Mouse (Mus musculus): ENCODE measurements around the gene H2-Oa. TPM values are rescaled to one million over a fixed set of nuclear protein-coding genes. Genes with fewer than 3 reads are reported as not detected.

H2-Oa gene
- polyA plus RNA-seq, 1 experiment from 2014 or later, result 0.43 TPM

DNA sequence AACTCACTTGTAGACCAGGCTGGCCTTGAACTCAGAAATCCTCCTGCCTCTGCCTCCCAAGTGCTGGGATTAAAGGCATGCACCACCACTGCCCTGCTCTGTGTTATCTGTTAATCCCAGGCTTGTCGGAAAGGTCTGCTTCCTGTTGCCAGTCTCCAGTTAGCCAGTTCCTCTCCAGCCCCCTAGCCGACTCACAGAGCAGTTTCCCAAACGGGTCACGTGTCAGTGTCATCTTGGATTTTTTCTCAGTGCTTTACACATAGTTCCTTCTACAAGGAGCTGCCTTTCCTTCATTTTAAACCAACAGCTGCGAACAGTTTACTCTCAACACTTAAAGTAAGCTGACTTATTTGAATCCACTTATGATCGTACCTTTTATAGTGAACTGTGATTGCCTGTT, 32.5 kb downstream of the H2-Oa start:
- WGBS, result 76% methylated on average over 6 of the region's 6 CpGs
- Histone ChIP-seq H3K9ac (no peak overlapping the region), H3K4me1 (peaks cover 28% of the 10 kb centered on the region), H3K27me3 (no peaks in the 10 kb centered on the region), H3K36me3 (0 out of 2 replicates have a peak, but pooled peaks cover 2% of the 10 kb centered on the region), H3K4me3 (0 out of 2 replicates have a peak overlapping the region, but pooled peaks have one; percentile 2), H3K27ac (no peak overlapping the region), H3K4me2 (replicated peaks) (peak overlapping the region; percentile 18), H3K9me3 (no peaks in the 10 kb centered on the region)
- no peak for ATAC-seq (ENCODE audit: insufficient number of reproducible peaks, insufficient read depth, low FRiP score, low TSS enrichment)

DNA sequence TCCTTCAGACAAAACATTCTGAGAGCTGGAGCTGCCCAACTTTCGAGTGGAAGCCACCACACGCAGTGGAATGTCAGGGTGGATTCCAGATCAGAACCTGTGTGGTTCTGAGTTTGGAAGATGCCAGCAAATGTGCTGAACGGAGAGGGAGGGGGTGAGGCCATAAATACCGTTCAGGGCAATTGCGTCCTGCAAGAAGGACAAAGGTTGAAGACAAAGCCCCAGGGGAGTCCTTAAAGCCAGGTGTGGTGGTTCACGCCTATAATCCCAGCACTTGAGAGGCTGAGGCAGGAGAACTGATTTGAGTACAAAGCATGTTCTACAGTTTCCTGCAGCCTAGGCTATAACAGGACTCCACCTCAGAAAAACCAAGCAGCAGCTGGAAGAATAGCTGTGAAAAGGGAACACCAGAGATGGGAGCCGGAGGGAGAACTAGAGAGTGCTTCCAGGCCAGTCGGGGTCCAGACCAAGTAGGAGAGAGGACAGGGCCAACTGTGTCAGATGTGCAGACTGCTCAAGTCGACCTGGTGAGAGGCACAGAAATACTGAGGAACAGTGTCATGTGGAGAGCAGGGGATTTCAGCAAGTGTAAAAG, 34.8 kb downstream of the H2-Oa start:
- Histone ChIP-seq H3K9me3 (no peaks in the 10 kb centered on the region), H3K9ac (no peak overlapping the region), H3K27me3 (no peaks in the 10 kb centered on the region), H3K4me1 (peaks cover 28% of the 10 kb centered on the region), H3K4me2 (replicated peaks) (no peak overlapping the region), H3K36me3 (0 out of 2 replicates have a peak, but pooled peaks cover 2% of the 10 kb centered on the region), H3K27ac (no peak overlapping the region), H3K4me3 (no peak overlapping the region)
- ATAC-seq (ENCODE audit: insufficient number of reproducible peaks, insufficient read depth, low FRiP score, low TSS enrichment), result no peak
- 58% methylated on average over 9 of the region's 9 CpGs for WGBS

- Histone ChIP-seq H3K36me3 (0 out of 2 replicates have a peak, but pooled peaks cover 2% of the 10 kb centered on the region), H3K27me3 (no peaks in the 10 kb centered on the region), H3K9me3 (no peaks in the 10 kb centered on the region), H3K27ac (no peak overlapping the region), H3K4me2 (replicated peaks) (no peak overlapping the region), H3K4me3 (no peak overlapping the region), H3K9ac (no peak overlapping the region), H3K4me1 (peaks cover 28% of the 10 kb centered on the region)
- WGBS, result 25% methylated on average over 6 of the region's 6 CpGs
- no peak for ATAC-seq (ENCODE audit: insufficient number of reproducible peaks, insufficient read depth, low FRiP score, low TSS enrichment)
These were observed 35.3 kb downstream of the H2-Oa start for GRCm38 (mm10) chr17:34127475-34127874.

DNA sequence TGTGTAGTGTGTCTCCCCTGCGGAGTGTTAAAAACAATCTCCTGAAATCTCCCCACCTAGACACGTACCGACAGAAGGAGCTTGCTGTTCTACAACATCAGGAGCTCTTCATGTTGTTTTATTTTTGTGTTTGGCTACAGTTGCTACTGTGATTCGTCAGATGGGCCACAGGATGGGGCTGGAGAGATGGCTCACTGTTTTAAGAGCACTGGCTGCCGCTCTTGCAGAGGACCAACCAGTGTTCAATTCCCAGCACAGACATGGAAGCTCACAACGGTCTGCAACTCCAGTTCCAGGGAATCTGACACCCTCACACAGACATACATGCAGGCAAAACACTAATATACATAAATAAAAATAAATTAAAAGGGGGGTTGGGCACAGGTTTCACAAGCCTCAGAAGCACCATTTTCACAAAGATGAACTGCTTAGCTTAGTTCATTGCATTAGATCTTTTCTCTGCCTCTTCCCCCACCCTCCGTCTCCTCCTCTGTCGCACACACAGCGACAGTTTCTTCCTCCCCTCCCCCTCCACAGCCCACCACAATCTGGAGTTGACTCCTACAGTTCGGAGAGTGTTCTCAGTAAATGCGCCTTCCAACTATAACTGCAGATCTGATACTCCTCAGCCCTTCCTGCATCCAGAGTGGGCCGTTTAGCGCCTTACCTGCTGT, 36.3 kb downstream of the H2-Oa start:
- no peak for ATAC-seq (ENCODE audit: insufficient number of reproducible peaks, insufficient read depth, low FRiP score, low TSS enrichment)
- H3K36me3 ChIP-seq, result 0 out of 2 replicates have a peak, but pooled peaks cover 2% of the 10 kb centered on the region
- peak overlapping the region; percentile 23 for H3K4me2 ChIP-seq (replicated peaks)
- 22% methylated on average over 13 of the region's 13 CpGs for WGBS
- H3K9me3 ChIP-seq, result no peaks in the 10 kb centered on the region
- H3K4me1 ChIP-seq, result peaks cover 28% of the 10 kb centered on the region
- H3K9ac ChIP-seq, result no peak overlapping the region
- peak overlapping the region; percentile 9; the same call in 1 of the 2 replicates for H3K4me3 ChIP-seq
- no peaks in the 10 kb centered on the region for H3K27me3 ChIP-seq
- H3K27ac ChIP-seq, result no peak overlapping the region

GRCm38 (mm10) chr17:34128944-34129791, 37.0 kb downstream of the H2-Oa start:
- H3K27me3 ChIP-seq, result no peaks in the 10 kb centered on the region
- H3K9ac ChIP-seq, result no peak overlapping the region; the same call in 1 of the 2 replicates
- ATAC-seq (ENCODE audit: insufficient number of reproducible peaks, insufficient read depth, low FRiP score, low TSS enrichment), result no peak
- H3K4me1 ChIP-seq, result peaks cover 20% of the 10 kb centered on the region
- H3K9me3 ChIP-seq, result no peaks in the 10 kb centered on the region
- peak overlapping the region; percentile 9; the same call in 1 of the 2 replicates for H3K4me3 ChIP-seq
- peak overlapping the region; percentile 23 for H3K4me2 ChIP-seq (replicated peaks)
- WGBS, result 19% methylated on average over 18 of the region's 18 CpGs
- 0 out of 2 replicates have a peak, but pooled peaks cover 2% of the 10 kb centered on the region for H3K36me3 ChIP-seq
- H3K27ac ChIP-seq, result no peak overlapping the region

- Histone ChIP-seq H3K36me3 (0 out of 2 replicates have a peak, but pooled peaks cover 2% of the 10 kb centered on the region), H3K4me3 (no peak overlapping the region), H3K27ac (no peak overlapping the region), H3K9ac (no peak overlapping the region), H3K9me3 (no peaks in the 10 kb centered on the region), H3K27me3 (no peaks in the 10 kb centered on the region), H3K4me2 (replicated peaks) (no peak overlapping the region), H3K4me1 (peaks cover 20% of the 10 kb centered on the region)
- no peak for ATAC-seq (ENCODE audit: insufficient number of reproducible peaks, insufficient read depth, low FRiP score, low TSS enrichment)
- WGBS, result 81% methylated on average over 19 of the region's 19 CpGs
These were observed 38.2 kb downstream of the H2-Oa start for GRCm38 (mm10) chr17:34130073-34130947.

- H3K4me2 ChIP-seq (replicated peaks), result no peak overlapping the region
- H3K27me3 ChIP-seq, result peaks cover 9% of the 10 kb centered on the region
- H3K9ac ChIP-seq, result no peak overlapping the region
- no peaks in the 10 kb centered on the region for H3K9me3 ChIP-seq
- peaks cover 19% of the 10 kb centered on the region for H3K4me1 ChIP-seq
- H3K27ac ChIP-seq, result no peak overlapping the region
- no peaks in the 10 kb centered on the region for H3K36me3 ChIP-seq
- whole genome bisulfite sequencing, result 62% methylated on average over 7 of the region's 7 CpGs
- no peak overlapping the region for H3K4me3 ChIP-seq
- no peak for ATAC-seq (ENCODE audit: insufficient number of reproducible peaks, insufficient read depth, low FRiP score, low TSS enrichment)
These were observed 39.8 kb downstream of the H2-Oa start for GRCm38 (mm10) chr17:34131911-34132310.

- no peak overlapping the region for H3K9ac ChIP-seq
- peaks cover 20% of the 10 kb centered on the region for H3K27me3 ChIP-seq
- WGBS, result 85% methylated on average over 11 of the region's 11 CpGs
- peaks cover 11% of the 10 kb centered on the region for H3K4me1 ChIP-seq
- H3K4me3 ChIP-seq, result no peak overlapping the region
- no peak overlapping the region for H3K4me2 ChIP-seq (replicated peaks)
- H3K36me3 ChIP-seq, result no peaks in the 10 kb centered on the region
- ATAC-seq (ENCODE audit: insufficient number of reproducible peaks, insufficient read depth, low FRiP score, low TSS enrichment), result no peak
- no peak overlapping the region for H3K27ac ChIP-seq
- H3K9me3 ChIP-seq, result no peaks in the 10 kb centered on the region
These were observed 41.1 kb downstream of the H2-Oa start for GRCm38 (mm10) chr17:34133289-34133688.

DNA sequence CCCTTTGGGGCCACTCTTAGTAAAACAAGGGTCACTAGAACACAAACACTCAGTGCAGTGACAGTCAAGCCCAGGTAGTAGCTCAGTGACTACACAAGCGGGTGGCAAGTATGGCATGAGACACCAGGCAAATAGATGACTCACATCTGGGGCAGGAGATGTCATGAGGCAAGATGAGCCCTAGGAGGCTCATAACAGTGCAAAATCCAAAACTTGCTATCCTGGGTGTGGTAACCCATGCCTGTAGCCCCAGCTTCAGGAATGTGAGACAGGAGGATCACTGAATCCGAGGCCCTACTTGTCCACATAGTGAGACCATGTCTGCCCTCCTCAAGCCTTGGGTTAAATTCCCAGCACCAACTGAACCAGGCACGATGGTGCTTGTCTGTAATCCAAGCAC, 42.3 kb downstream of the H2-Oa start:
- Histone ChIP-seq H3K36me3 (no peaks in the 10 kb centered on the region), H3K4me3 (no peak overlapping the region), H3K27me3 (peaks cover 30% of the 10 kb centered on the region), H3K4me1 (peaks cover 1% of the 10 kb centered on the region), H3K9me3 (no peaks in the 10 kb centered on the region), H3K27ac (no peak overlapping the region), H3K9ac (no peak overlapping the region), H3K4me2 (replicated peaks) (no peak overlapping the region)
- ATAC-seq (ENCODE audit: insufficient number of reproducible peaks, insufficient read depth, low FRiP score, low TSS enrichment), result no peak
- WGBS, result 86% methylated on average over 3 of the region's 3 CpGs

GRCm38 (mm10) chr17:34135297-34136224, 43.4 kb downstream of the H2-Oa start:
- Histone ChIP-seq H3K9me3 (no peaks in the 10 kb centered on the region), H3K4me3 (peak overlapping the region; percentile 33), H3K4me2 (replicated peaks) (peak overlapping the region; percentile 60), H3K27me3 (peaks cover 39% of the 10 kb centered on the region), H3K36me3 (no peaks in the 10 kb centered on the region), H3K9ac (no peak overlapping the region), H3K27ac (no peak overlapping the region), H3K4me1 (peaks cover 8% of the 10 kb centered on the region; the same call in 1 of the 2 replicates)
- 7% methylated on average over 31 of the region's 31 CpGs for WGBS
- peak; percentile 90 for ATAC-seq (ENCODE audit: insufficient number of reproducible peaks, insufficient read depth, low FRiP score, low TSS enrichment)
